Mouse (Mus musculus): Measurements from ENCODE around the gene Tmem121b. TPM values are rescaled to one million over a fixed set of nuclear protein-coding genes. Genes with fewer than 3 reads are reported as not detected.

Tmem121b gene
- polyA plus RNA-seq, 1 experiment from 2014 or later: 0.78 TPM

DNA sequence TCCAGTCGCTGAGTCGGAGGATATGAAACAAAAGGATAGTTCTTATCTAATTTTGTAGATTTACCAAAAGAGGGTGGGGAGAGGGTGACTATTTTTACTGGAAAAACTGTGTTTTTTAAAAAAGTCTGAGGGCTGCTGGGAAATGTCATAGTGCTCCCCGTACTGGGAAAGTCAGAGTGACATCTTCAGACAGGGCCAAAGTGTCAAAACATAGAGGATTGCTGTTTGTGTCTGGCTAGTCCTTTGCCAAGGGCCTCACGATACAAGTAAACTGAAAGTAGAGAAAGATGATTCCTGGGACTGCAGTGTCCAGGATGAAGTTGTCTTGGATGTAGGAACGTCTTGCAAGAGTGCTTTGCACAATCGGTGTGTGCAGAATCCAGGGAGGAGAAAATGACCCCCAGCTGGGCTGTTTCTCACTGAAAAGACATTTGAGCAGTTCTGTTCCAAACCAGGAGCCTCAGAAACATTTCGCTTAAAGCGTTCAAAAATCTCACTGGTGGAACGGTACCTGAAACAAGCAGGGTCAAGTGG lies 29.1 kb downstream of the Tmem121b start:
- no peak overlapping the region for H3K4me3 ChIP-seq (ENCODE audit: low read depth, low read length)
- peaks cover 27% of the 10 kb centered on the region for H3K27me3 ChIP-seq (ENCODE audit: control insufficient read depth, insufficient read depth, low read length)
- no peak overlapping the region for H3K4me2 ChIP-seq

DNA sequence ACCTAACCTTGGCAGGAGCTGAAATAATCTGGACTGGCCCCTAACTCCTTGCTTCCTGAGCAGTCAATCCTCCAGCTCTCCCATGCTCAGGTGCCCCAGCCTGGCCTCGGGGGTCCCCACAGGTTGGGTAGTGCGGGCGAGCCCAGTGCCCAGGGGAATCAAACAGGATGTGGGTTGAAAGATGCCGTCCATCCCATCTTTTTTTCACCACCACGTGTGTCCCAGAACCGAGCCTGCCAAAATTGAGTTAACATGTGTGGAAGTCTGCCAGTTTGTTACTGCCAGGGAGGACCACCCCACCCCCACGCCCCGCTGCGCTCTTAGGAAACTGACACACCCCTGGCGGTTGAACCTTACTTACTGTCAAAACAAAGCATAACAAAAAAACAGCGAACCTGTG lies 29.7 kb downstream of the Tmem121b start:
- no peak overlapping the region for H3K9ac ChIP-seq (ENCODE audit: low read length)
- peaks cover 8% of the 10 kb centered on the region for H3K4me1 ChIP-seq (ENCODE audit: control insufficient read depth, insufficient read depth, low read length)
- peaks cover 27% of the 10 kb centered on the region for H3K27me3 ChIP-seq (ENCODE audit: control insufficient read depth, insufficient read depth, low read length)
- DNase-seq (ENCODE audit: low spot score, missing footprints): peak; percentile 90
- H3K27ac ChIP-seq (ENCODE audit: low read depth, low read length): no peak overlapping the region
- WGBS: 7% methylated on average over 11 of the region's 11 CpGs
- H3K4me3 ChIP-seq (ENCODE audit: low read depth, low read length): peak overlapping the region; percentile 58
- H3K4me2 ChIP-seq: peak overlapping the region; percentile 66
- H3K36me3 ChIP-seq (ENCODE audit: control insufficient read depth, insufficient read depth, low read length): no peaks in the 10 kb centered on the region
- H3K9me3 ChIP-seq (ENCODE audit: control insufficient read depth, low read length): no peaks in the 10 kb centered on the region
- ATAC-seq (ENCODE audit: low FRiP score): no peak; the same call in 1 of the 2 replicates

More for the DNA sequence above, 29.1 kb downstream of the Tmem121b start:
- no peak overlapping the region for H3K27ac ChIP-seq (ENCODE audit: low read depth, low read length)
- peaks cover 8% of the 10 kb centered on the region for H3K4me1 ChIP-seq (ENCODE audit: control insufficient read depth, insufficient read depth, low read length)
- ATAC-seq (ENCODE audit: low FRiP score) (no peak), DNase-seq (ENCODE audit: low spot score, missing footprints) (no peak)
- H3K9me3 ChIP-seq (ENCODE audit: control insufficient read depth, low read length): no peaks in the 10 kb centered on the region
- H3K9ac ChIP-seq (ENCODE audit: low read length): no peak overlapping the region
- 55% methylated on average over 9 of the region's 9 CpGs for WGBS
- H3K36me3 ChIP-seq (ENCODE audit: control insufficient read depth, insufficient read depth, low read length): no peaks in the 10 kb centered on the region

DNA sequence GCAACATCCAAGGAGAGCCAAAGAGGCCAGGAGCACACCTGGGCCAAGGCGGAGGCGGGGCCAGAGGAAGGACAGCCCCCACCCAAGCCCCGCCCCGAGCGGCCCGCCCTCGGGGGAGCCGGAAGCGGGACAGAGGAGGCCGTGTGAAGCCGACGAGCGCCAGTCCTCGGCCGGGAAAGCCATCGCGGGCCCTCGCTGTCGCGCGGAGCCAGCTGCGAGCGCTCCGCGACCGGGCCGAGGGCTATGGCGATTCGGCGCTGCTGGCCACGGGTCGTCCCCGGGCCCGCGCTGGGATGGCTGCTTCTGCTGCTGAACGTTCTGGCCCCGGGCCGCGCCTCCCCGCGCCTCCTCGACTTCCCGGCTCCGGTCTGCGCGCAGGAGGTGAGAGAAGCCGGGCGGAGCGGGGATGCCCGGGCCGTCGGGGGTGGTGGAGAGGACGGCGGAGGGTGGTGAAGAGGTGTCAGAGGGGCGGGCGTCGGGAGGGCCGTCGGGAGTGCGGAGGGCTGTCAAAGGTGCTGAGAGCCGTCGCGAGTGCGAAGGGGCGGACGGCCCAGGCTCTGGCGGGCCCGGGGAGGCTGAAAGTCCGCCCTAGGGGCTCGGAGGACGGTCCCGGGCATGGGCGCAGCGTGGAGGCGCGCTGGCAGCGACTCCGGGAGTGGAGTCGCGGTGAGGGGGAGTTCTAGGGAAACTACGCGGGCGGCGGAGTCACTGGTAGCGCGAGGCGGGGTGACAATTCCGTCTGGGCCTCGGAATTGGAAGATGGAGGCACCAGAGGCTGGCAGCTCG lies 30.3 kb downstream of the Tmem121b start, which contains the start of gene Il17ra:
Il17ra (plus strand) TSS at position 162 of the 786 bp plus-strand sequence.
- peak within 1 kb of the TSS; percentile 58 for H3K4me3 ChIP-seq (ENCODE audit: low read depth, low read length)
- H3K36me3 ChIP-seq (ENCODE audit: control insufficient read depth, insufficient read depth, low read length): no peaks in the 10 kb centered on the region
- no peaks in the 10 kb centered on the region for H3K9me3 ChIP-seq (ENCODE audit: control insufficient read depth, low read length)
- H3K27ac ChIP-seq (ENCODE audit: low read depth, low read length): no peak within 1 kb of the TSS
- peak within 1 kb of the TSS; percentile 66 for H3K4me2 ChIP-seq
- DNase-seq (ENCODE audit: low spot score, missing footprints): peak; percentile 97
- peak; percentile 84 for ATAC-seq (ENCODE audit: low FRiP score)
- peak within 1 kb of the TSS; percentile 61 for H3K9ac ChIP-seq (ENCODE audit: low read length)
- H3K4me1 ChIP-seq (ENCODE audit: control insufficient read depth, insufficient read depth, low read length): peaks cover 8% of the 10 kb centered on the region
- peaks cover 27% of the 10 kb centered on the region for H3K27me3 ChIP-seq (ENCODE audit: control insufficient read depth, insufficient read depth, low read length)
- under 1% methylated on average over 90 of the region's 90 CpGs for WGBS

DNA sequence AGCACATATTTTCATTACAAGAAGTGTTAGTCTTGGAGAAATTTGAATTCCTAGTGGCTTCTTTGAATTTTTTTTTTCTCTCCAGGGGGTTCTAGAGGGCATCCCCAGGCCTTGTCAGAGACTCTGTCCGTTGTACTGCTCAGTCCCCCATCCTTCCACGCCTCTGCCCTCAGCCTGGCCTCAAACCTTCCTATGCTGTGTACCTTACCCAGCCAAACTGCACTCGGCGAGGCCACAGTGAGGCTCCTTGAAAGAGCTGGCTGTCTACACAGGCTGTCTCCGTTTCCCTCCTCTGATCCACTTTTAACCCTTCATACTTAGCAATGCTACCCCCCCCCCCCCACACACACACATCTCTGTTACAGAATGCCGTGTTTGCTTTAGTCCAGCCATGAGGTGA lies 31.4 kb downstream of the Tmem121b start:
- H3K4me1 ChIP-seq (ENCODE audit: control insufficient read depth, insufficient read depth, low read length): peaks cover 8% of the 10 kb centered on the region
- no peak overlapping the region for H3K4me2 ChIP-seq
- 59% methylated on average over 6 of the region's 6 CpGs for WGBS
- H3K4me3 ChIP-seq (ENCODE audit: low read depth, low read length): no peak overlapping the region
- no peak for ATAC-seq (ENCODE audit: low FRiP score)
- H3K9ac ChIP-seq (ENCODE audit: low read length): no peak overlapping the region
- peak; percentile 90 for DNase-seq (ENCODE audit: low spot score, missing footprints)
- H3K9me3 ChIP-seq (ENCODE audit: control insufficient read depth, low read length): no peaks in the 10 kb centered on the region
- no peaks in the 10 kb centered on the region for H3K36me3 ChIP-seq (ENCODE audit: control insufficient read depth, insufficient read depth, low read length)
- peaks cover 27% of the 10 kb centered on the region for H3K27me3 ChIP-seq (ENCODE audit: control insufficient read depth, insufficient read depth, low read length)
- H3K27ac ChIP-seq (ENCODE audit: low read depth, low read length): no peak overlapping the region

DNA sequence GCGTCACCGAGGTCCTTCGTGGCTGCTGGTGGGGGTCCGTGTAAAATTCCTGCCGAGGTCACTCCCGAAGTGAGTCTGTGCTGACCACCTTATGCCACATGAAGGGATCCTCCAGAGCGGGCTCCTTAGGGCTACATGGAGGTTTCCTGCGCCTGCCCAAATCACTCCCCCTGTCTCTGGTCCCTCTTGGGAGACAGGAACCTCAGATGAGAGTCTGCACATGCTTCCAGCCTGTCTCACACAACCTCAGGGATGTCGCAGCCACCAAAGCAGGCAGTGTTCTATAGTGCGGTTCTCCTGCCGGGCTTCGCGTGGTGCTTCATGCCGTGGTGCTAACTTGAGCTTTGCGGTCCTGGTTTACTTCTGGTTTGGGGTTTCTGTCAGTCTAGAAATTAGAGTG lies 32.4 kb downstream of the Tmem121b start:
- Histone ChIP-seq H3K4me2 (no peak overlapping the region), H3K4me3 (ENCODE audit: low read depth, low read length) (no peak overlapping the region), H3K4me1 (ENCODE audit: control insufficient read depth, insufficient read depth, low read length) (peaks cover 8% of the 10 kb centered on the region), H3K9ac (ENCODE audit: low read length) (no peak overlapping the region), H3K36me3 (ENCODE audit: control insufficient read depth, insufficient read depth, low read length) (no peaks in the 10 kb centered on the region), H3K27ac (ENCODE audit: low read depth, low read length) (no peak overlapping the region), H3K27me3 (ENCODE audit: control insufficient read depth, insufficient read depth, low read length) (peaks cover 27% of the 10 kb centered on the region), H3K9me3 (ENCODE audit: control insufficient read depth, low read length) (no peaks in the 10 kb centered on the region)
- WGBS: 61% methylated on average over 15 of the region's 15 CpGs
- no peak for DNase-seq (ENCODE audit: low spot score, missing footprints)
- no peak for ATAC-seq (ENCODE audit: low FRiP score)

DNA sequence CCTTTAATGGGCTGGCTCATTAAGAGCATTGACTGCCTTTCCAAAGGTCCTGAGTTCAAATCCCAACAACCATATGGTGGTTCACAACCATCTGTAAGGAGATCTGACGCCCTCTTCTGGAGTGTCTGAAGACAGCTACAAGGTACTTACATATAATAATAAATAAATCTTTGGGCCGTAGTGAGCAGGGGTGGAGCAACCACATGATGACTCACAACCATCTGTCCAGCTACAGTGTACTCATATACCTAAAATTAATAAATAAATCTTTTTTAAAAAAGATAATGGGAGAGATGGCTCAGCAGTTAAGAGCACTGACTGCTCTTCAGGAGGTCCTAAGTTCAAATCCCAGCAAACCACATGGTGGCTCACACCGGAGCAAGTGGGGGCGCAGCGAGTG lies 35.9 kb downstream of the Tmem121b start:
- H3K27me3 ChIP-seq (ENCODE audit: control insufficient read depth, insufficient read depth, low read length): peaks cover 9% of the 10 kb centered on the region; the same call in 1 of the 2 replicates
- no peak overlapping the region for H3K4me3 ChIP-seq (ENCODE audit: low read depth, low read length)
- no peak overlapping the region for H3K9ac ChIP-seq (ENCODE audit: low read length)
- no peak overlapping the region for H3K27ac ChIP-seq (ENCODE audit: low read depth, low read length)
- DNase-seq (ENCODE audit: low spot score, missing footprints): no peak
- WGBS: 92% methylated on average over 5 of the region's 5 CpGs
- no peaks in the 10 kb centered on the region for H3K36me3 ChIP-seq (ENCODE audit: control insufficient read depth, insufficient read depth, low read length)
- H3K4me2 ChIP-seq: no peak overlapping the region
- ATAC-seq (ENCODE audit: low FRiP score): no peak
- no peaks in the 10 kb centered on the region for H3K4me1 ChIP-seq (ENCODE audit: control insufficient read depth, insufficient read depth, low read length)
- no peaks in the 10 kb centered on the region for H3K9me3 ChIP-seq (ENCODE audit: control insufficient read depth, low read length)

DNA sequence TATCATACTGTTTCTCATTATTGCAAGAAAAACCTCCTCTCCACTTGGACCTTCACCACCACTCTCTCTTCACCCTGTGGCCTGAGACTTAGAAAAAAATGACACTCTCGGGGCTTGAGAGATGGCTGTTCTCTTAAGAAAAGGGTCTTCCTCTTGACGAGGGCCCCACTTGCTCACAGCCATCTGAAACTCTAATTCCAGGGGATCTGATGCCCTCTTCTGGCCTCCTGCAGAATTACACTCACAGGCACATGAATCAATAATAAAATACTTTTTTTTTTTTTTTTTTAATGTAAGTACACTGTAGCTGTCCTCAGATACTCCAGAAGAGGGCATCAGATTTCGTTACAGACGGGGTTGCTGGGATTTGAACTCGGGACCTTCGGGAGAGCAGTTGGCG lies 36.5 kb downstream of the Tmem121b start:
- Histone ChIP-seq H3K9ac (ENCODE audit: low read length) (no peak overlapping the region), H3K4me1 (ENCODE audit: control insufficient read depth, insufficient read depth, low read length) (no peaks in the 10 kb centered on the region), H3K4me3 (ENCODE audit: low read depth, low read length) (no peak overlapping the region), H3K9me3 (ENCODE audit: control insufficient read depth, low read length) (no peaks in the 10 kb centered on the region), H3K27ac (ENCODE audit: low read depth, low read length) (no peak overlapping the region), H3K36me3 (ENCODE audit: control insufficient read depth, insufficient read depth, low read length) (no peaks in the 10 kb centered on the region), H3K4me2 (no peak overlapping the region), H3K27me3 (ENCODE audit: control insufficient read depth, insufficient read depth, low read length) (peaks cover 4% of the 10 kb centered on the region; the same call in 1 of the 2 replicates)
- 66% methylated on average over 7 of the region's 7 CpGs for WGBS
- ATAC-seq (ENCODE audit: low FRiP score): no peak
- no peak for DNase-seq (ENCODE audit: low spot score, missing footprints)

DNA sequence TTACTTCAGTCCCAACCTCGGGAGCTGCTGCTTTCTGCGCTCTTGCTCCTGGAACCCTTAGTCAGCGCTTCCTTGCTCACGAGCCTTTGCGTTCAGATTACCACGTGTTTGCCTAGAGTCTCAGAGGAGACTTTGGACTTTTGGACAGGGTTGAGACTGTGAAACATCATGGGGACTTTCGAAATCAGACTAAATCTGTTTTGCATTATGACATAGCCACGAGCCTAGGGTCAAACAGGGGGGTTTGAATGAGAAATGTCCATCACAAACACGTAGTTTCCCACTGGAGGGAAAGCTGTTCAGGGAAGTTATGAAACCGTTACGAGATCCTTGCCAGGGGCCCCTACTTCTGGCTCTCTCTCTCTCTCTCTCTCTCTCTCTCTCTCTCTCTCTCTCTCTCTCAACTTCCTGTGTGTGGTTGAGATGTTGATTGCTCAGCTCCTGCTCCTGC lies 39.0 kb downstream of the Tmem121b start:
- Histone ChIP-seq H3K4me1 (ENCODE audit: control insufficient read depth, insufficient read depth, low read length) (no peaks in the 10 kb centered on the region), H3K27ac (ENCODE audit: low read depth, low read length) (no peak overlapping the region), H3K4me2 (no peak overlapping the region), H3K4me3 (ENCODE audit: low read depth, low read length) (no peak overlapping the region), H3K9me3 (ENCODE audit: control insufficient read depth, low read length) (no peaks in the 10 kb centered on the region), H3K9ac (ENCODE audit: low read length) (no peak overlapping the region), H3K36me3 (ENCODE audit: control insufficient read depth, insufficient read depth, low read length) (no peaks in the 10 kb centered on the region), H3K27me3 (ENCODE audit: control insufficient read depth, insufficient read depth, low read length) (no peaks in the 10 kb centered on the region)
- WGBS: 71% methylated on average over 11 of the region's 11 CpGs
- DNase-seq (ENCODE audit: low spot score, missing footprints) (no peak), ATAC-seq (ENCODE audit: low FRiP score) (no peak)

DNA sequence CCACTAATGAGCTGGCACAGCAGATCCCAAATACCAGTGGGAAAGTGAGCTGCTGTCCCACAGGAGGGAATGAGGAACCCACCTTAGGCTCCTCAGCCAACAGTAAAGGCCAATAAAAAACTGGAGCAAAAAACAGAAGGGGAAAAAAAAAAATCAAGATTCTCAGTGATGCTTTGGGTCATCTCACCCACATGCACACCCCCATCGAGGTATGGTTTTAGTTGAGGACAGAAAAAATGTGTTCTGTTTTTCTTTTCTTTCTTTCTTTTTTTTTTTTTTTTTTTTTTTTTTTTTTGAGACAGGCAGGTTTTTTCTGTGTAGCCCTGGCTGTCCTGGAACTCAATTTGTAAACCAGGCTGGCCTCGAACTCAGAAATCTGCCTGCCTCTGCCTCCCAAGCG lies 40.1 kb downstream of the Tmem121b start:
- H3K4me2 ChIP-seq: no peak overlapping the region
- no peaks in the 10 kb centered on the region for H3K36me3 ChIP-seq (ENCODE audit: control insufficient read depth, insufficient read depth, low read length)
- H3K4me1 ChIP-seq (ENCODE audit: control insufficient read depth, insufficient read depth, low read length): no peaks in the 10 kb centered on the region
- H3K27me3 ChIP-seq (ENCODE audit: control insufficient read depth, insufficient read depth, low read length): no peaks in the 10 kb centered on the region
- DNase-seq (ENCODE audit: low spot score, missing footprints) (no peak), ATAC-seq (ENCODE audit: low FRiP score) (no peak)
- H3K4me3 ChIP-seq (ENCODE audit: low read depth, low read length): no peak overlapping the region
- H3K27ac ChIP-seq (ENCODE audit: low read depth, low read length): no peak overlapping the region
- 89% methylated on average over 3 of the region's 3 CpGs for WGBS
- H3K9ac ChIP-seq (ENCODE audit: low read length): no peak overlapping the region
- H3K9me3 ChIP-seq (ENCODE audit: control insufficient read depth, low read length): no peaks in the 10 kb centered on the region
